Mouse (Mus musculus): ENCODE data around the gene Cdc20.

GRCm38 (mm10) chr4:118401421-118401820 is 35.7 kb downstream of the Cdc20 start:
- TF ChIP-seq CTCF (IDR thresholded peaks at IDR 0.05; ENCODE audit: low read depth) (no peak), EP300 (IDR thresholded peaks at IDR 0.05; ENCODE audit: low read depth) (no peak)
